Mouse (Mus musculus): ENCODE data around the gene Il1rapl2. TPM values are rescaled to one million over a fixed set of nuclear protein-coding genes. Genes with fewer than 3 reads are reported as not detected.

Gene Il1rapl2
- polyA plus RNA-seq (2021) = not detected

DNA sequence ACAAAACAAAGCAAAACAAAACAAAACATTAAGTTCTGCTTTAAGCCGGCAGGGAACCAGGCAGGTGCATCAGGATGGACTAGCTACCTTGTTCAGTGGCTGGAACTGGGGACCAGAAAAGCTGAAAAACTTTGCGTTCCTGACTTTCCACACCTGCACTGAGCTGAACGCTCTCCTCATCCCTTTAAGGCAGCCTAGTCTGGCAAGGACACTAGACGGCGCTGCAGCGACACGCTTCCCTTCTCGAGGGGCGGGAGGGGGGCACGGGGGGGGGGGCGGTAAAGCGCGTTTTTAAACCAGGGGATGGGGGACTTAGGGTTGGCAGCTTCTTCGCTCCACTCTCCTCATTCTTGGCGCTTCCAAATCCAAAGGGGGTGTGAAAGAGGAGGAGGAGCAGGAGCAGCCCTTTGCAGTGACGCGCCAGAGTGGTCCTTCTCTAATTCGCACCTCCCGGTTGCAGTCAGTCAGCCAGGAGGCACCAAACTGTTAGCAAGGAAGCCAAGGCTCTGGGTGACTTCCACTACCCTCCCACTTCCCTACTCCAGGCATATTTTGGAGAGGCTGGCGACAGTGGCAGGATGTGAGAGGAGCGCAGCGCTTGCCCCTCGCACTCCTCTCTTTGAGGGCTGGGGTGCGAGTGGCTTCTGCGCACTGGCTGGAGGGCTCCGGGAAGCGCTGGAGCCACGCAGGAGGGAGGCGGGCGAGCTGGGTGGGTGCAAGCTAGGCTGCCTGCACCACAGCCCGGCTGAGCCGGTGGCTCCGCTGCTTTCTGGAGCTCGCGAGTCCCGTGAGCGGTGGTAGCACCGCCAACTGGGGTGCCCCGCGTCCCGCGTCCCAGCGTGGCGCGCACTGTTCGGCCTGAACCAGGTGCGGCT, at the start of gene Il1rapl2:
Gene Il1rapl2, plus strand, starts transcription at position 288 of the 875 bp plus-strand sequence.
- H3K27me3 ChIP-seq = peaks cover 37% of the 10 kb centered on the region
- in situ Hi-C loops (cut with MboI; ENCODE audit: low pct_unique_long_range_greater_than_20kb) = no loop called here
- POLR2A ChIA-PET = no interaction called here
- ATAC-seq (no peak), DNase-seq (ENCODE audit: low read depth, low spot score) (no peak)
- TF ChIP-seq CTCF (IDR thresholded peaks at IDR 0.05) = no peak
- CTCF ChIA-PET = interaction anchor here (1.2 kb wide), 1 partner anchor 12 kb away, joined by 4 read pairs; no protein-coding TSS in a partner anchor

DNA sequence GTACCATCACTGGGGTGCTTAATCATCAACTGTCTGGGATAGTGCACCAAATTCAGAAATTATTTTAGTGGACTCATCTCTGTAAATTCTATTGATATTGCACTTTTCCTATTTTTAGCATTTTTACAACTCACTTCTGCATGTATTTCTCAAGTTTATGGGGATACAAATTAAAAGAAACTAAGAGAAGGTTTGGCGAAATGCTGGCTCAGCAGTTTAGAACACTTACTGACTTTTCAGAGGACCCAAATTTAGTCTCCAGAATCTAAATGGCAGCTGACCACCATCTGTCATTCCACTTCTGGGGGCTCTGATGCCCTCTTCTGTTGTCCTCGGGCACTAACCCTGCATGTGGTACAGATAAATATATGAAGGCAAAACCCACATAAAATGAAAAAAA, 22.1 kb upstream of the Il1rapl2 start:
- ChIA-PET POLR2A (no interaction called here), CTCF (no interaction called here)
- no peak for DNase-seq (ENCODE audit: low read depth, low spot score)
- no peak for TF ChIP-seq CTCF (IDR thresholded peaks at IDR 0.05)
- ATAC-seq = no peak
- H3K27me3 ChIP-seq = peaks cover 5% of the 10 kb centered on the region
- in situ Hi-C loops (cut with MboI; ENCODE audit: low pct_unique_long_range_greater_than_20kb) = no loop called here

DNA sequence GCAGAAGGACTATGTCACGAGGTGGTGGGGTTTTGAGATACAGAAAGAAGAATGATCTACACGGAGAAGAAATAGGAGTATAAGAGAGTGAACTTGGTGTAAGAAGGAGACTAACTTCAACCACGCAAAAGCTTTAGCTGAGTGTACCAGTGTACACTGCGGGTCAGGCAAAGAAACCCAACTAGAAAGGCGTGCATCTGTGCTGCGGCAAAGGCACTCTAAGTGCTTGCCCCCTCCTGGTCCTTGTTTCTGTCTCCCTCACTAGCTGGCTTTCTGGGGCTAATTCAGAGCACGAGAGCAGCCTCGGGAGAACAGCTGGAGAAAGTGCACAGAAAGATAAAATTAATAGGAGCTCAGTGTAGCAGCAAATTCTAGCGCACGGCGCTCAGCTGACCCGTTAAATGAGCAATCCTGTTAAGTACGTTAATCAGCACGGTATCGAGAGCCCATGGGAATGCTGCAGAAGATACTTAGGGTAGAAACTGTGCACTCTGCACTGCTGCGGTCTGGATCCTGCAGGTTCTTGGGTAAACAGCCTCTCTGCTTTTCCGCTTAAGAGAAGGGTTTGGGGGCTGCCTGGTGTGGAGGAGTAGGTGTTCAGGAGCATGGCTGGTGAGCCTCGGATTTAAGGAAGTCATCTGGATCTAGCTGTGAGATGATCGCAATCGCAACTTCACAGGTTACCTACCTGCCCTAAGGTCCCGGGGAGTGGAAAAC, 778 bp upstream of the Il1rapl2 start:
- ATAC-seq = no peak
- CTCF ChIA-PET = interaction anchor here (1.2 kb wide), 1 partner anchor 13 kb away, joined by 4 read pairs; no protein-coding TSS in a partner anchor

DNA sequence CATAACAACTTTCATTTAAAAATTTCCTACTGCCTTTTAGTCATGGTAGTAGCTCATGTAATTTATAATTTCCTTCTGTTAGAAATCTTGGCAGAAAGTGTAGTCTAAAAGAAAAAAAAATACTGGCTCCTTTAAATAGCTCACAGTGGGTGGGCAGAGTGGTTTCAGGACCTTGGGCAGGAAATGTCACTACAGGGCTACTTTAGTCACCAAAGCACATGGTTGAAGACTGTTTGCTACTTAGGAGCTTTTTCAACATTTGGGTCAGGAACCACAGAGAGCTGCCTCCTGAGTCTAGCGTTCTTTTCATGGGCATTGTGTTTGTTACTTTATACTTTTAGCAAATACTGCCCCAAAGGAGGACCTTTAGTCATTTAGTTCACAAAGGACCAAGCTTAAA, 12.2 kb downstream of the Il1rapl2 start:
- no peak for TF ChIP-seq CTCF (IDR thresholded peaks at IDR 0.05)
- CTCF ChIA-PET = interaction anchor here (1.5 kb wide), 1 partner anchor 13 kb away, joined by 4 read pairs; the partner anchor contains the start of gene Il1rapl2
- ATAC-seq (no peak), DNase-seq (ENCODE audit: low read depth, low spot score) (no peak)
- peaks cover 23% of the 10 kb centered on the region for H3K27me3 ChIP-seq
- POLR2A ChIA-PET = no interaction called here
- in situ Hi-C loops (cut with MboI; ENCODE audit: low pct_unique_long_range_greater_than_20kb) = no loop called here

More for the DNA sequence above, 778 bp upstream of the Il1rapl2 start:
- no peak for DNase-seq (ENCODE audit: low read depth, low spot score)
- POLR2A ChIA-PET = no interaction called here
- no peak for TF ChIP-seq CTCF (IDR thresholded peaks at IDR 0.05)
- H3K27me3 ChIP-seq = peaks cover 37% of the 10 kb centered on the region
- in situ Hi-C loops (cut with MboI; ENCODE audit: low pct_unique_long_range_greater_than_20kb) = no loop called here

DNA sequence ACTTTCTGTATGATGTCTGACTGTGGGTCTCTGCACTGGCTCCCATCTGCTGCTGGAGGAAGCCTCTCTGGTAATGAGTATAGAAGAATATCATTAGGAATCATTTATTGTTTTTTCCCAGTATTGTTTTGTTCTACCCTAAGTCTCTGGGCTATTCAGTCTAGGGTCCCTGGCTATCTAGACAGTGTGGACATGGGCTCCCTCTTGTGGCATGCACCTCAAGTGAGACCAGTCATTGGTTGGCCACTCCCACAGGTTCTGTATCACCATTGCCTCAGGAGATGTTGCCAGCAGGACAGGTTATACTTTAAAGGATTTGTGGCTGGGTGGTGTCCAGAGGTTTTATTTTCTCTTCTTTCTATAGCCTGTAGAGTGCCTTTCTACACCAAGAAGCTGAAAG, 50.3 kb downstream of the Il1rapl2 start:
- ATAC-seq = no peak
- TF ChIP-seq CTCF (IDR thresholded peaks at IDR 0.05) = no peak
- ChIA-PET CTCF (no interaction called here), POLR2A (no interaction called here)
- in situ Hi-C loops (cut with MboI; ENCODE audit: low pct_unique_long_range_greater_than_20kb) = no loop called here
- peaks cover 9% of the 10 kb centered on the region for H3K27me3 ChIP-seq
- no peak for DNase-seq (ENCODE audit: low read depth, low spot score)

DNA sequence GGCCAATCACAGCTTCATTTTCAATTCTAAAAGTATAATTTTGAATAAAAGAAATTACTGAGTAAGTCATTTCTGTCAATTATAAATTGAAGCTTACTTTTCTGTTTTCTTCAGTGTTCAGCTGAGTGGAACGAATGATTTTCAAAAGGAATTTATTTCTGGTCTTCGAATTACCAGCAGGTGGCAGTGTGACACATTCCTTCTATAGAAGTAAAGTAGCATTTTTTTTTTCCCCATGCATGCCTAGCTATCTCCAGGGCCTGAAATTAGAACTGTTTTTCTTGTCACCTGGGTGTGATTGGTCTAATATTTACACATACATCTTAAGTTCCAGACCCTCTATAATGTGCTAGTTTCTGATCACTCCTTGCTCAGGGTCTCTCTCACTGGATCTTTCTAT, 96.6 kb downstream of the Il1rapl2 start:
- ChIA-PET CTCF (interaction anchor here (0.8 to 1.2 kb wide), 2 partner anchors 10 to 26 kb away, joined by 3 read pairs; no protein-coding TSS in a partner anchor), POLR2A (no interaction called here)
- no peak for DNase-seq (ENCODE audit: low read depth, low spot score)
- in situ Hi-C loops (cut with MboI; ENCODE audit: low pct_unique_long_range_greater_than_20kb) = loop anchor here (10.0 kb wide), 1 partner anchor 508 kb away; no protein-coding TSS in a partner anchor
- peaks cover 24% of the 10 kb centered on the region for H3K27me3 ChIP-seq
- no peak for ATAC-seq
- TF ChIP-seq CTCF (IDR thresholded peaks at IDR 0.05) = peak; percentile 45

DNA sequence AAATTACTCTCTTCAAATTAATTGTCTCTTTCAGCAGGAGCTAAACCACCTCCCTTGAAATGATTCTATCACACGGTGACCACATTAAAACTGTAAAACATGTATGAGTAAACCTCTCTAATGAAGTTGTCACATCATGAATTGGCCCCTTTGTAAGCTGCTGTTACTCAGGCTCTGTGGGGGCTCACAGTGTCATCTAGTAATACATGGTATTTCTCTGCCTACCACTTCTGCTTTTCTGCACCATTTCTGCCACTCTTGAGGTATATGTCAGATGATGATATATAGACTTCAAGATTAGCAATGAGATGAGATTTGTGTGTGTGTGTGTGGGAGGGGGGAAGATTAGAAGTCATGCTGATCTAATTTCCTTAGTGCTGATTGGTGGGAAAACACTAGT, 117.6 kb downstream of the Il1rapl2 start:
- CTCF ChIA-PET = no interaction called here
- no peak for TF ChIP-seq CTCF (IDR thresholded peaks at IDR 0.05)
- peaks cover 4% of the 10 kb centered on the region for H3K27me3 ChIP-seq
- ATAC-seq (no peak), DNase-seq (ENCODE audit: low read depth, low spot score) (no peak)
- POLR2A ChIA-PET = no interaction called here
- in situ Hi-C loops (cut with MboI; ENCODE audit: low pct_unique_long_range_greater_than_20kb) = no loop called here

DNA sequence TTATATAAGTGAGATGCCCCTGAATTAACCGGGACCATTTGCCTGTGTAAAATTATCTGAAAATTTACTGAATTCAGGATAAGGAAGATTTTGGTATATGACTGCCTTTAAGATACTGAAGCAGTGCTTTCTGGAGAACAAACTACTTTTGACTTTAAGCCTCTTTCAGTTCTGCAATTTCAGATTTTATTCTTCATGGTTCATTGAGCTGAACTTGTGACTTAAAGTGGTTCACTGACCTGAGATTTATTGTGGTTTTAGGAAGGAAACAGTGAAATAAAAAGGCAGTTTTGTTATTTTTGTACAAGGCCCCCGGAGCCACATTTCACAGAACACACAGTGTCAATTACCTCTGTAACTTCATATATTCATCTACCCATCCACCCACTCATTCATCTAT, 129.6 kb downstream of the Il1rapl2 start:
- DNase-seq (ENCODE audit: low read depth, low spot score) = no peak
- ChIA-PET CTCF (no interaction called here), POLR2A (interaction anchor here (0.6 kb wide), 1 partner anchor 381 kb away, joined by 5 read pairs; no protein-coding TSS in a partner anchor)
- peaks cover 10% of the 10 kb centered on the region for H3K27me3 ChIP-seq
- in situ Hi-C loops (cut with MboI; ENCODE audit: low pct_unique_long_range_greater_than_20kb) = no loop called here
- no peak for TF ChIP-seq CTCF (IDR thresholded peaks at IDR 0.05)
- ATAC-seq = no peak

DNA sequence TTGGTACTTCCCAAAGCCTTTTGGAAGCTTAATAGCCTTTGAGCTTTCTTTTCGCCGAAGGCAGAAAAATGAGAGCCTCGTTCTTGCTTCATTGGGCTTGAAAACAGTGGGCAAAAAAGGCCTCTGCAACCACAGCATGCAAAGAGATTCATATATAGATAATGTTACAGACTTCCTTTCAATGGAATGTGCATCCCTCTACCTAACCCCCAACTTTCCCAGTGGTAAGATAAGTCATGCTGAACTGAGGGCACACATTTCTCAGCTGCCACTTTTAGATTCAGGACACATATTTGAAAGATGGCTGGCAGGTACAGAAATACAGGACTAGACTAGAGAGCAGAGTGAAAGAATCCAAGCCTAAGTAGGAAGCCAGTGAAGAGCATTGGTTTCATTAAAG, 185.1 kb downstream of the Il1rapl2 start:
- ATAC-seq = no peak
- CTCF ChIA-PET = interaction anchor here (1.8 kb wide), 1 partner anchor 14 kb away, joined by 4 read pairs; no protein-coding TSS in a partner anchor
- no peak for TF ChIP-seq CTCF (IDR thresholded peaks at IDR 0.05)
- in situ Hi-C loops (cut with MboI; ENCODE audit: low pct_unique_long_range_greater_than_20kb) = no loop called here
- no peak for DNase-seq (ENCODE audit: low read depth, low spot score)
- POLR2A ChIA-PET = no interaction called here
- H3K27me3 ChIP-seq = peaks cover 25% of the 10 kb centered on the region

DNA sequence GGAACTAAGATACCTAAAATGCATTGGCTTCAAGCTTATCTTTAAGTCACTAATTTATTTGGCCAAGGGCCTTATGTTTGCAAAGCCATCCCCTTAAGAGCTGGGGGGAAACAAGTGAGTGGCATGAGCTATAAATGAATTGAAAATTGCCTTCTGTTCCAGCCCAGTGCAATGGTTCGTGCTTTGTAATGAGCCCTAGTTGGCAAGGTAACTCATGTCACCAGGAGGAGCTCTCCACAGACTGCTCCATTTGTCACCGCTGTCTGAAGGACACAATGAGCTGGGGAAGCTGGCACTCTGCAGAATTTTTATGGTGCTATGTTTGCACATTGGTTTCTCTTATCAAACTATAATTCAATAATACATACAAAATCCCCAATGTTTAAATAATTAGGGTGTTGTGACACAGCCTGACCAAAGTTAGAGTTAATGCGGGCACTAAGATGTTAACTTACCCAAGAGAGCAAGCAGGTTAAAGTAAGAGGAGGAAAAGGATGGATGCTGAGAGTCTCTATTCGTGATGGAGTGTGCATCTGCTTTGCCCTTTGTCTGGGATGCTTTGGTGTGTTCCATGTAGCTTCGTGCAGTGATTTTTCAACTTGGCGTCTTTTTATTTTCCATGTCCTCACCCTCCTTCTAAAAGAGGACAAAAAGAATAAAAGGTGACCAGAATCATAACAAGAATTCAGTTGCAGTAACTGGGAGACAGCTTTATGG, 235.2 kb downstream of the Il1rapl2 start:
- H3K27me3 ChIP-seq = peaks cover 14% of the 10 kb centered on the region
- DNase-seq (ENCODE audit: low read depth, low spot score) (no peak), ATAC-seq (no peak)
- in situ Hi-C loops (cut with MboI; ENCODE audit: low pct_unique_long_range_greater_than_20kb) = no loop called here
- ChIA-PET CTCF (no interaction called here), POLR2A (interaction anchor here (0.6 kb wide), 1 partner anchor 28 kb away, joined by 3 read pairs; no protein-coding TSS in a partner anchor)
- no peak for TF ChIP-seq CTCF (IDR thresholded peaks at IDR 0.05)

Measured in Patski (cell line).